Mouse (Mus musculus) cerebellum, adult 2 months (tissue): ENCODE measurements around the gene Muc1.

Experiments used
- CTCF ChIP-seq: fragments of 200-500 bp; IDR thresholded peaks from 2 replicates; pipeline ENCODE4 v1.5.1; 2011; ENCODE audit warnings: low read depth, mild to moderate bottlenecking, control low read depth, low read length, moderate library complexity, borderline replicate concordance; ENCODE audit not compliant: insufficient read depth
- POLR2A ChIP-seq: fragments of 200-500 bp; IDR thresholded peaks from 2 replicates; pipeline ENCODE4 v1.6.1; 2011; ENCODE audit warnings: low read length, control low read depth, borderline replicate concordance; ENCODE audit not compliant: insufficient read depth

DNA sequence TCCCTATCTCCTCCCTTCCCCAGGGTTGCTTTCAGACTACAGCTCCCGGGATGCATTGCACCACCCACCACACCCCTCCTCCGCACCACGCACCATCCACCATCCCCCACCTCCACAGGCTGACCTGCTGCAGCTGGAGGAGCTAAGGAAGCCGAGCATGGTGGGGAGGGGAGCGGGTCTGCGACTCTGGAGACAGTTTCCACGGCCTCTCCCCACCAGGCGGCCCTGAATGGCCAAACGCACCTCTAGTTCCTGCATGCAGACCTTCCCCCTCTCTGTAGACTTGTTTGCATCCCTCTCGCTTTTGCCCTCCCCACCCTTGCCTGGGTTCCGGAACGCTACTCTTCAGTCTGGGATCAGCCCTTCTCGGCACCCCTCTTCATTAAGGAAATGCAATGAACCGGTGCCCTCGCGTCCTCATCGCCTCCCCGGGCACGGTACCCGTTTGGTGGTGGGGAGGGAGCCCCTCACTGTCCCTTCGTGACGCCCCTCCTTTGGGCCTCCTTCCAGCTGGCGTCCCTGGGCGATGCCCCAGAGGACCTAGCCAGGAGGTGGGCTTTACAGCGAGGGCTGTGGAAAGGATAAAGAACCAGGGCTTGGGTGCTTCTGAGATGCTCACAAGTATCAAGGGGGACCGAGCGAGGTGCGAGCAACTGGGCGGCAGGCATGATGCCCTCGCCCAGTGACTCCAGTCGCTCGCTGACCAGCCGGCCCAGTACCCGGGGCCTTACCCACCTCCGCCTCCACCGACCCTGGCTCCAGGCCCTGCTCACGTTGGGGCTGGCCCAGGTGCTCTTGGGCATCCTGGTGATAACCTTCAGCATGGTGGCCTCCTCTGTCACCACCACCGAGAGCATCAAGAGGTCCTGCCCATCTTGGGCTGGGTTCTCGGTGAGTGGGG, 45.5 kb upstream of the Muc1 start, which contains the start of gene Fam189b:
- TF ChIP-seq CTCF (no peak), POLR2A (peak; percentile 86)
